Mouse (Mus musculus) hindbrain, embryonic 11.5 days (tissue): Measurements from ENCODE around the gene Nup160. TPM values are rescaled to one million over a fixed set of nuclear protein-coding genes. Genes with fewer than 3 reads are reported as not detected.
A peak's percentile ranks its signal among the peaks of the same experiment; 100 is the strongest.

ENCODE experiments used
- ATAC-seq: fragments of 200-750 bp; cut with Nextera tagmentation; 2 replicates; pipeline ENCODE4 v1.8.0; 2017; ENCODE audit warnings: mild to moderate bottlenecking, moderate TSS enrichment, moderate library complexity; ENCODE audit not compliant: low FRiP score
- DNase-seq: peaks from one replicate; pipeline ENCODE4 v3.0.0-alpha.2; 2015; ENCODE audit warnings: low spot score
- H3K27ac ChIP-seq: fragments of 300-500 bp; sonication (generic); 2 replicates; pipeline ENCODE4 v1.5.1; 2014; ENCODE audit warnings: mild to moderate bottlenecking, low read depth, low read length
- H3K27me3 ChIP-seq: fragments of 300-500 bp; sonication (generic); 2 replicates; pipeline ENCODE4 v1.6.1; 2014; ENCODE audit warnings: mild to moderate bottlenecking, low read length, moderate library complexity, mixed read lengths; ENCODE audit not compliant: control insufficient read depth, insufficient read depth
- H3K36me3 ChIP-seq: fragments of 300-500 bp; sonication (generic); 2 replicates; pipeline ENCODE4 v1.6.1; 2014; ENCODE audit warnings: mild to moderate bottlenecking, low read length, moderate library complexity, mixed read lengths; ENCODE audit not compliant: control insufficient read depth, insufficient read depth
- H3K4me1 ChIP-seq: fragments of 300-500 bp; sonication (generic); replicated peaks from 2 replicates; pipeline ENCODE4 v1.6.1; 2014; ENCODE audit warnings: low read length, mixed read lengths; ENCODE audit not compliant: control insufficient read depth, insufficient read depth
- H3K4me2 ChIP-seq: fragments of 300-500 bp; sonication (generic); replicated peaks from 2 replicates; pipeline ENCODE4 v1.6.1; 2014; ENCODE audit warnings: mild to moderate bottlenecking, low read depth, low read length
- H3K4me3 ChIP-seq: fragments of 300-500 bp; sonication (generic); 2 replicates; pipeline ENCODE4 v1.5.1; 2014; ENCODE audit warnings: low read depth, low read length
- H3K9ac ChIP-seq: fragments of 300-500 bp; sonication (generic); 2 replicates; pipeline ENCODE4 v1.6.1; 2014; ENCODE audit warnings: low read depth, low read length
- H3K9me3 ChIP-seq: fragments of 300-500 bp; sonication (generic); 2 replicates; pipeline ENCODE4 v1.6.1; 2016; ENCODE audit warnings: low read length; ENCODE audit not compliant: control insufficient read depth
- WGBS: fragments of 180-500 bp; shearing (Covaris S2); extraction: QIAGEN DNeasy Blood & Tissue Kit; methylation state at CpG from one replicate; pipeline ENCODE4 v1.1.7; 2014; 5-methylcytosine and 5-hydroxymethylcytosine counted together
- polyA plus RNA-seq: library from polyadenylated mRNA; unstranded; fragments of >200 nt; fragmentation: Nextera tagmentation; extraction: Ambion mirVana; gene quantifications from 2 replicates; pipeline ENCODE4 v1.2.1, GENCODE M21; 2014

Gene Nup160
- polyA plus RNA-seq, 1 experiment from 2014 or later: 55.4 TPM

DNA sequence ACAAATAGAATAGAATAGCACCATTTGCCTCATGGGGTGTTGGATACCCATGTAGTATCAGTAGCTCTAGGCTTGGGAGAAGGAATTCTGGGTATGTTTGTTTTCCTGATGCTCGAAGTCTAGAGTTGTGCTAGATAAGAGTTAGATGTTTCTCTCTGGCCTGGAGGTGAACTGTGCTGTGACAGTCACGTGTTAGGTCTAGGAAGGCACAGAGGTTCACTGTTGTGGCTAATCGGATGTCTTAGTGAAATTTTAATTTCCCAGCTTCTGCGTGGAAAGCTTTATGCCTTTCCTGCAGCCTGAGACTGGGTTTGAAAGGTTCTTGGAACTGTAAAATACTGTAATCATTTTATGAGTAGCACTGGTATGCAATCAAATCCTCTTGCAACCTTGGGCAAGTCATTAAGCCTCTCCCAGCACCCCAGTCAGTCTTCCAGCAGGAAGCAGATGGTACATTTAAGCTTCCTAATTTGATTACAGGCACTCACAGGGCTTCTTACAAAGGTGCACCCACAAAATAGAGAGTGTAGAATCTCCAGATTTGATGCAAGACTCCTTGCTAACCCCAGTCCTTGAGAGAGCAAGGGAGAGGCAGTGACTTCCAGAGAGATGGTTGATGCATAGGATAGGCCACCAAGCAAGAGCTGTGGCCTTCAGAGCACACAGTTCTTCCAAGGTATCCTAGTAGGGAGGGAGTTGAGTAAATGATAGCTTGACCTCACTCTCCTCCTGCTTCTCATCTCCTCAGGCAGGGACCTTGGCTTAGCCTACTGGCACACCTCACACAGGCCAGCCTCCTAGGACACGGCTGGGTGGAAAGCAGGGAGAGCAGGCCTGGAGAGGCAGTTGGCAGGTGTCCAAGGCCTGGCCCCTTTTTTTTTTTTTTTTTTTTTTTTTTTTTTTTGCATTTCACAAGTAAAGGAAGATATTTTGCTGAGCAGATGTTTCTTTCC lies 37.0 kb upstream of the Nup160 start:
- no peak overlapping the region for H3K4me3 ChIP-seq
- no peak overlapping the region for H3K9ac ChIP-seq
- H3K27me3 ChIP-seq: no peaks in the 10 kb centered on the region
- no peaks in the 10 kb centered on the region for H3K4me1 ChIP-seq
- H3K9me3 ChIP-seq: no peaks in the 10 kb centered on the region
- H3K36me3 ChIP-seq: no peaks in the 10 kb centered on the region
- no peak for DNase-seq
- no peak overlapping the region for H3K4me2 ChIP-seq
- 82% methylated on average over 5 of the region's 5 CpGs for WGBS
- ATAC-seq: no peak
- no peak overlapping the region for H3K27ac ChIP-seq

DNA sequence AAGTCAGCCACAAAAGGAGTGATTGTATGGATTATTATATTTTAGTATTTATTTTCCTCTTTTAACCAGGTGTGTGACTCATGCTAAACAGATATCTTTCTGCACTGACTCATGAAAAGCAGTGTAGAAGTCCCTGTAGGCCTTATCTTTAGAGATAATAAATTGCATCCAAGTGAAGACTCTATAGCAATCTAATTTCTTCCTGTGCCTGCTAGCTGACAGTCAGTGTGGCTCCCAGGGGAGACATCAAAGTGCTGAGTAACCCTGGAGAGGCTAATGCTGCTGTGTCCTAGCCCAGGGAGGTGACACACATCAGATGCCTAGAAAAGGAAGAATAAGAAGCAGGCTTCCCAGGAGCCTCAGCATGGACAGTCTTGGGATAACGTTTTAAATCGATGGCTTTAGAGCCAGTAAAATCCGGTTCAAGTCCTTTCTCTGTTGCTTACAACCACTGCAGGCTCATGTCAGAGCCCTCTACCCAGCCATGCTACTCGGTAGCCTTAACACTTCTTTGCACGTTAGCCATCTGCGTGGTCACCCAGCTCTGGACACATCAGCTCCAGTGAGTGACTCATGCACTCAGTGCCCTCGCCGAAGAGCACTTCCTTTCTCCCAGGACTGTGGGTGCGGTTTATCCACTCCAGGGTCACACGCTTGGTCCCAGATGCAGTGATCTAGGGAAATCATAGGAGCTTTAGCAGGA lies 35.9 kb upstream of the Nup160 start:
- no peak overlapping the region for H3K9ac ChIP-seq
- H3K27me3 ChIP-seq: no peaks in the 10 kb centered on the region
- DNase-seq (no peak), ATAC-seq (0 out of 2 replicates have a peak, but pooled peaks have one; percentile 45)
- no peaks in the 10 kb centered on the region for H3K36me3 ChIP-seq
- 85% methylated on average over 10 of the region's 10 CpGs for WGBS
- H3K27ac ChIP-seq: no peak overlapping the region
- no peaks in the 10 kb centered on the region for H3K9me3 ChIP-seq
- no peak overlapping the region for H3K4me2 ChIP-seq
- H3K4me1 ChIP-seq: no peaks in the 10 kb centered on the region
- H3K4me3 ChIP-seq: no peak overlapping the region

- no peak overlapping the region for H3K4me2 ChIP-seq
- no peaks in the 10 kb centered on the region for H3K4me1 ChIP-seq
- no peak overlapping the region for H3K27ac ChIP-seq
- H3K9me3 ChIP-seq: no peaks in the 10 kb centered on the region
- H3K9ac ChIP-seq: no peak overlapping the region
- DNase-seq (no peak), ATAC-seq (no peak)
- 88% methylated on average over 4 of the region's 4 CpGs for WGBS
- no peaks in the 10 kb centered on the region for H3K36me3 ChIP-seq
- H3K27me3 ChIP-seq: no peaks in the 10 kb centered on the region
- H3K4me3 ChIP-seq: no peak overlapping the region
Observed at GRCm38 (mm10) chr2:90641710-90642039, 35.3 kb upstream of the Nup160 start.

DNA sequence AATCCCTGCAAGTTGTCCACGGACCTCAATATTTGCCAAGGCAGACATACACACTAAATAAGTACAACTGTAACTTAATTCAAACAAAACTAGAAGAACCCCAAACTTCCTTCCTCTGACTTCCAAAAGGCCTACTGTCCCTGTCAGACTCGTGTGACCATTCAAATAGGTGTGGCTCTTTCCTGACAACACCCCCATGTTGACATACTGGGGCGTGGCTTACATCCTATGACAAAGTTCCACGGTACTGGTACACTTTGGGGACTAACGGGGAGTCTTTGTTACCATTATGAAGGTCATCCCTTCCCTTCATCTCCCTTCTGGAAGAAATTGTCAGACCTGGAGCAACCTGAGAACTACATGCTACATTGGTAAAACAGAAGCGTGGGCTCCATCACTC lies 29.9 kb upstream of the Nup160 start:
- no peak overlapping the region for H3K4me3 ChIP-seq
- no peaks in the 10 kb centered on the region for H3K9me3 ChIP-seq
- DNase-seq (no peak), ATAC-seq (no peak)
- no peaks in the 10 kb centered on the region for H3K27me3 ChIP-seq
- H3K27ac ChIP-seq: no peak overlapping the region
- H3K4me2 ChIP-seq: no peak overlapping the region
- no peaks in the 10 kb centered on the region for H3K36me3 ChIP-seq
- H3K9ac ChIP-seq: no peak overlapping the region
- WGBS: 78% methylated on average over 6 of the region's 6 CpGs
- H3K4me1 ChIP-seq: no peaks in the 10 kb centered on the region

DNA sequence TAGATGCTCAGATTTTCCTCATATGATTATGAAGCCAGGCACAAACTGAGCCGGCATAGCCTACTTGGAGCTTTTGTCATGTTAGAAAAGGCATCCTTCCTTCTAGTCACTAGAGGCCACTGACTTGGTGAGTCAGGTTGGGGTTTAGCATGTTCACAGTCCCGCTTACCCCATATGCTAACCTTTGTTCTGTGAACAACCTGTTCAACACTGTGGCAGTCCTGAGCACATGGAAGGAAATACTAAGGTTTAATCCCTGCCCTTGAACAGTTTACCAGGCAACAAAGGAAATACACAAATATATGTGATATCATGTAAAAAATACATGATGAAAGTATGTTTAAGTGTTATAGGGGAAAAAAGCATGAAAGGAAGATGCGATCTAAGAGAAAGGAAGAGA lies 27.6 kb upstream of the Nup160 start:
- Histone ChIP-seq H3K4me2 (no peak overlapping the region), H3K4me3 (no peak overlapping the region), H3K9me3 (no peaks in the 10 kb centered on the region), H3K27ac (no peak overlapping the region), H3K4me1 (no peaks in the 10 kb centered on the region), H3K36me3 (no peaks in the 10 kb centered on the region), H3K9ac (no peak overlapping the region), H3K27me3 (no peaks in the 10 kb centered on the region)
- no peak for ATAC-seq
- no peak for DNase-seq
- WGBS: 91% methylated on average over 3 of the region's 3 CpGs

- Histone ChIP-seq H3K9me3 (no peaks in the 10 kb centered on the region), H3K27ac (no peak overlapping the region), H3K4me1 (no peaks in the 10 kb centered on the region), H3K9ac (no peak overlapping the region), H3K27me3 (no peaks in the 10 kb centered on the region), H3K36me3 (no peaks in the 10 kb centered on the region), H3K4me3 (no peak overlapping the region), H3K4me2 (no peak overlapping the region)
- WGBS: 79% methylated on average over 4 of the region's 4 CpGs
- DNase-seq: no peak
- ATAC-seq: no peak
Observed at GRCm38 (mm10) chr2:90649965-90650364, 27.1 kb upstream of the Nup160 start.

DNA sequence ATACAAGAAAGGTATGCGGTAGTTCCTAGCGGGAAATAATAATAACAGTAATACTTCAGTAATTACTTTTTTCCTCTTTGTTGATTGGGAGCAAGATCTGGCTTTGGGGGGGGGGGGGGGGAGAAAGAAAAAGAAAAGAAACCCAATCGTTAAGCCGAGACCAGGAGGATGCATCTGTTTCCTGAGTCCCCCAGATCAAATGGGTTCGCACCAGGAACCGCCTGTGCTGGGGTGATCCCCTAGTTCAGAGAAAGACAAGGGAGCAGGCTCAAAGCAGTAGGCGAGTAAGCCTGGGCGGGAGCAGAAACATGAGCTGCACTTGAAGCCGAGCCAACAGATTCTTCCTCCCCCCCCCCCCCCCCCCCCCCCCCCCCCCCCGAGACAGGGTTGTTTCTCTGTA lies 24.9 kb upstream of the Nup160 start:
- Histone ChIP-seq H3K4me1 (no peaks in the 10 kb centered on the region), H3K9ac (no peak overlapping the region), H3K4me2 (no peak overlapping the region), H3K27me3 (no peaks in the 10 kb centered on the region), H3K27ac (no peak overlapping the region), H3K4me3 (no peak overlapping the region), H3K9me3 (no peaks in the 10 kb centered on the region), H3K36me3 (no peaks in the 10 kb centered on the region)
- ATAC-seq: no peak
- WGBS: 82% methylated on average over 9 of the region's 10 CpGs
- no peak for DNase-seq

DNA sequence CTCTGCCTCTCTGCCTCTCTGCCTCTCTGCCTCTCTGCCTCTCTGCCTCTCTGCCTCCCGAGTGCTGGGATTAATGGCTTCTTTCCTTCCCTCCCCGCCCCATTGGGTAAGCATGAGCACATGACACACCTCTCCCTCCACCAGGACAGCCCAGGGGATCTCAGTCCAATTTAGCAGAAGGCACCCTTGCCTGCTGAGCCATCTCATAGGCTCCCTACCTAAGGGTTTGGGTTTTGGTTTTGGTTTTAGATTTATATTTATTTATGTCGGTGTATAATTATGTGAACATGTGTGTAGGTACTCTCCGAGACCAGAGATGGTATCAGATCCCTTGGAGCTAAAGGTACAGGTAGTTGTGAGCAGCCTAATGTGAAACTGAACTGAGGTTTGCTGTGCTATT lies 24.0 kb upstream of the Nup160 start:
- 73% methylated on average over 4 of the region's 4 CpGs for whole genome bisulfite sequencing
- Histone ChIP-seq H3K4me3 (no peak overlapping the region), H3K9me3 (no peaks in the 10 kb centered on the region), H3K4me1 (no peaks in the 10 kb centered on the region), H3K36me3 (no peaks in the 10 kb centered on the region), H3K9ac (no peak overlapping the region), H3K27me3 (no peaks in the 10 kb centered on the region), H3K4me2 (no peak overlapping the region), H3K27ac (no peak overlapping the region)
- no peak for DNase-seq
- ATAC-seq: no peak

GRCm38 (mm10) chr2:90655449-90655848 lies 21.6 kb upstream of the Nup160 start:
- Histone ChIP-seq H3K9ac (no peak overlapping the region), H3K27me3 (no peaks in the 10 kb centered on the region), H3K9me3 (no peaks in the 10 kb centered on the region), H3K27ac (no peak overlapping the region), H3K36me3 (no peaks in the 10 kb centered on the region), H3K4me3 (no peak overlapping the region), H3K4me2 (no peak overlapping the region), H3K4me1 (no peaks in the 10 kb centered on the region)
- no peak for ATAC-seq
- 87% methylated on average over 6 of the region's 6 CpGs for WGBS
- DNase-seq: no peak
